Mouse (Mus musculus) T-helper 2 cell (primary cell): Measurements from ENCODE around the gene Hbb-bs.
"Not testable (repeated sequence)": the region's sequence is repeated elsewhere in the genome, so short reads cannot be mapped to it uniquely, and the experiment has no call there.

Experiments
- in situ Hi-C: fragments of 300-600 bp; cut with MboI, MseI; formaldehyde crosslinking; loops from one replicate; pipeline ENCODE4 v1.15.1; 2025; ENCODE audit warnings: high pct_unique_total_duplicates

The Hbb-bs gene

GRCm38 (mm10) chr7:103827808-103828207 lies at the start of gene Hbb-bs:
TSS of gene Hbb-bs (minus strand) at chr7:103828096.
- in situ Hi-C loops: no loop called here

- in situ Hi-C loops: no loop called here
Measured at GRCm38 (mm10) chr7:103877093-103877492, 49.2 kb upstream of the Hbb-bs start.

GRCm38 (mm10) chr7:103874451-103874850 lies 46.6 kb upstream of the Hbb-bs start:
- in situ Hi-C loops: no loop called here

GRCm38 (mm10) chr7:103873064-103873463 lies 45.2 kb upstream of the Hbb-bs start:
- in situ Hi-C loops: no loop called here

GRCm38 (mm10) chr7:103870667-103871066 lies 42.8 kb upstream of the Hbb-bs start:
- in situ Hi-C loops: no loop called here

- in situ Hi-C loops: no loop called here
Measured at GRCm38 (mm10) chr7:103865716-103866115, 37.8 kb upstream of the Hbb-bs start.

GRCm38 (mm10) chr7:103861531-103861930 lies 33.6 kb upstream of the Hbb-bs start:
- in situ Hi-C loops: no loop called here

GRCm38 (mm10) chr7:103860855-103861254 lies 33.0 kb upstream of the Hbb-bs start:
- in situ Hi-C loops: no loop called here

- in situ Hi-C loops: no loop called here
Measured at GRCm38 (mm10) chr7:103859076-103859475, 31.2 kb upstream of the Hbb-bs start.

GRCm38 (mm10) chr7:103854669-103855068 lies 26.8 kb upstream of the Hbb-bs start:
- in situ Hi-C loops: no loop called here

- in situ Hi-C loops: no loop called here
Measured at GRCm38 (mm10) chr7:103853090-103853489, 25.2 kb upstream of the Hbb-bs start, which contains the start of gene Hbb-y. TSS of gene Hbb-y (minus strand) at chr7:103853216.

- in situ Hi-C loops: no loop called here
Measured at GRCm38 (mm10) chr7:103844525-103845325, 16.8 kb upstream of the Hbb-bs start.

- in situ Hi-C loops: no loop called here
Measured at GRCm38 (mm10) chr7:103843034-103843433, 15.1 kb upstream of the Hbb-bs start, which contains the start of gene Hbb-bh1. TSS of gene Hbb-bh1 (minus strand) at chr7:103843164.

GRCm38 (mm10) chr7:103840268-103840667 lies 12.4 kb upstream of the Hbb-bs start, which contains the start of gene Hbb-bh2:
TSS of gene Hbb-bh2 (minus strand) at chr7:103840520.
- in situ Hi-C loops: no loop called here

GRCm38 (mm10) chr7:103827139-103827538 lies 757 bp downstream of the Hbb-bs start:
- in situ Hi-C loops: not testable (repeated sequence)

GRCm38 (mm10) chr7:103826255-103826887 lies 1.5 kb downstream of the Hbb-bs start:
- in situ Hi-C loops: no loop called here

- in situ Hi-C loops: no loop called here
Measured at GRCm38 (mm10) chr7:103825536-103826254, 2.2 kb downstream of the Hbb-bs start.

- in situ Hi-C loops: no loop called here
Measured at GRCm38 (mm10) chr7:103824597-103824996, 3.3 kb downstream of the Hbb-bs start.

- in situ Hi-C loops: not testable (repeated sequence)
Measured at GRCm38 (mm10) chr7:103815085-103815484, 12.8 kb downstream of the Hbb-bs start.

- in situ Hi-C loops: no loop called here
Measured at GRCm38 (mm10) chr7:103813766-103814165, 14.1 kb downstream of the Hbb-bs start, which contains the start of gene Hbb-bt. TSS of gene Hbb-bt (minus strand) at chr7:103813996.

- in situ Hi-C loops: not testable (repeated sequence)
Measured at GRCm38 (mm10) chr7:103813152-103813551, 14.7 kb downstream of the Hbb-bs start.

- in situ Hi-C loops: no loop called here
Measured at GRCm38 (mm10) chr7:103812174-103812573, 15.7 kb downstream of the Hbb-bs start.
